Mouse (Mus musculus): ENCODE results near the gene Hbq1a.

- no peak for TF ChIP-seq CTCF (IDR thresholded peaks at IDR 0.05; ENCODE audit: borderline replicate concordance, insufficient read depth, low read depth, low read length)
- no peak for TF ChIP-seq POLR2A (IDR thresholded peaks at IDR 0.05; ENCODE audit: borderline replicate concordance, insufficient read depth, low read length)
Observed at GRCm38 (mm10) chr11:32339131-32339531, 39.3 kb downstream of the Hbq1a start.

Data from cerebellum, adult 2 months (tissue).